Mouse (Mus musculus): ENCODE measurements at regions not wholly inside any gene's neighbourhood (a gene's known extent, or its start where the extent isn't known, plus 50 kb on each side); places are given as distances from the start of the nearest gene placed in this dataset.

- no peak for DNase-seq (ENCODE audit: low read depth, low spot score)
Measured at GRCm38 (mm10) chr10:92625781-92626180, 96.4 kb downstream of the Nedd1 start.

GRCm38 (mm10) chr10:92615684-92616379 is 106.4 kb downstream of the Nedd1 start:
- DNase-seq (ENCODE audit: low read depth, low spot score), result no peak

GRCm38 (mm10) chr10:92614341-92614740 is 107.9 kb downstream of the Nedd1 start:
- no peak for DNase-seq (ENCODE audit: low read depth, low spot score)

GRCm38 (mm10) chr10:92611060-92611459 is 111.2 kb downstream of the Nedd1 start:
- DNase-seq (ENCODE audit: low read depth, low spot score), result no peak

- DNase-seq (ENCODE audit: low read depth, low spot score), result no peak
Measured at GRCm38 (mm10) chr10:92606761-92607160, 115.5 kb downstream of the Nedd1 start.

GRCm38 (mm10) chr10:92605646-92606045 is 116.6 kb downstream of the Nedd1 start:
- DNase-seq (ENCODE audit: low read depth, low spot score), result no peak

- no peak for DNase-seq (ENCODE audit: low read depth, low spot score)
Measured at GRCm38 (mm10) chr10:92600116-92600515, 122.1 kb downstream of the Nedd1 start.

GRCm38 (mm10) chr10:92595496-92596355 is 126.5 kb downstream of the Nedd1 start:
- peak; percentile 30 for DNase-seq (ENCODE audit: low read depth, low spot score)

GRCm38 (mm10) chr10:92593947-92594460 is 128.2 kb downstream of the Nedd1 start:
- no peak for DNase-seq (ENCODE audit: low read depth, low spot score)

- DNase-seq (ENCODE audit: low read depth, low spot score), result no peak
Measured at GRCm38 (mm10) chr10:92578872-92579271, 143.3 kb downstream of the Nedd1 start.

GRCm38 (mm10) chr10:92570496-92570895 is 151.7 kb downstream of the Nedd1 start:
- no peak for DNase-seq (ENCODE audit: low read depth, low spot score)

GRCm38 (mm10) chr10:92557463-92557862 is 164.8 kb downstream of the Nedd1 start:
- DNase-seq (ENCODE audit: low read depth, low spot score), result peak; percentile 5

GRCm38 (mm10) chr10:92556526-92557422 is 165.4 kb downstream of the Nedd1 start:
- peak; percentile 73 for DNase-seq (ENCODE audit: low read depth, low spot score)

GRCm38 (mm10) chr10:92555727-92556525 is 166.3 kb downstream of the Nedd1 start:
- DNase-seq (ENCODE audit: low read depth, low spot score), result peak; percentile 30

GRCm38 (mm10) chr10:92553966-92554365 is 168.3 kb downstream of the Nedd1 start:
- DNase-seq (ENCODE audit: low read depth, low spot score), result no peak

- DNase-seq (ENCODE audit: low read depth, low spot score), result no peak
Measured at GRCm38 (mm10) chr10:92548875-92549586, 173.2 kb downstream of the Nedd1 start.

- no peak for DNase-seq (ENCODE audit: low read depth, low spot score)
Measured at GRCm38 (mm10) chr10:92538433-92538832, 183.8 kb downstream of the Nedd1 start.

- peak; percentile 20 for DNase-seq (ENCODE audit: low read depth, low spot score)
Measured at GRCm38 (mm10) chr10:92516886-92517285, 205.3 kb downstream of the Nedd1 start.

GRCm38 (mm10) chr10:92511769-92512168 is 210.5 kb downstream of the Nedd1 start:
- DNase-seq (ENCODE audit: low read depth, low spot score), result no peak

- DNase-seq (ENCODE audit: low read depth, low spot score), result no peak
Measured at GRCm38 (mm10) chr10:92510677-92511076, 211.5 kb downstream of the Nedd1 start.
